Mouse (Mus musculus) cerebellum, adult 18-20 months (tissue): Measurements from ENCODE around the gene B4galt1.

Source experiments
- DNase-seq, 2 experiments: peaks; one replicate each; pipeline ENCODE4 v3.0.0; 2021

Gene B4galt1

GRCm38 (mm10) chr4:40774279-40775259 lies 79.2 kb downstream of the B4galt1 start:
- DNase-seq: peak; percentile 51 to 55

GRCm38 (mm10) chr4:40759876-40760275 lies 93.9 kb downstream of the B4galt1 start:
- DNase-seq: no peak

- DNase-seq: peak; percentile 96 to 99
Measured at GRCm38 (mm10) chr4:40757780-40758420, 95.9 kb downstream of the B4galt1 start, which contains the start of gene Smu1. Smu1 (minus strand) TSS chr4:40757923.

DNA sequence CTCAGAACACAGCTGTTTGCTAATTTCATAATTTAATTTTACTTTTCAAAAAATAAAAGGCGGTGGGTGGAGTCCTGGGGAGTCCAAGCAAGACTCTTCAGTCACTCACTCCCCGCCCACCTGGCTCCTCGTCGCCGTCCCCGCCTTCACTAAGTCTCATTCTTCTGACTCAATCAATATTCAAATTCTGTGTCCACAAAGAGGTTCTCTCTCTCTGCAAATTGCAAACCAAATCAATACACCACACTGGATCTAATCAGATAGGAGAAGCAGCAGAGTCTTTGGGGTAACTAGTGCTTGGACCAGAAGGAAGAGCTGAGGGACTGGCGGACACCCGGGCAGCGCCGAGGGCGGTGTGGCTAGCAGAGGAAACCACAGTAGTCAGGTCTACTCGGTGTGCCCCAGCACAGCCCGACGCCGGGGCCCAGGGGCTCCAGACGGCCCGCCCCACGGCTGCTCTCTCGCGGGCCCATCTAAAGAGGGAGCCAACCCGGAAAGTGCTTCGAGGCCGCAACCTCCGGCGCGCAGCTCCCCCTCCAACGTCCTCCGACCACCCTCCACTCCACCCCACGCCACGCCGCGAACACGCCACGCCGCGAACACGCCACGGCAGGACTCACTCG lies 96.5 kb downstream of the B4galt1 start:
- DNase-seq: peak in 1 of 2 experiments; percentile 17
